Mouse (Mus musculus) neural tube, embryonic 11.5 days (tissue): ENCODE results near the gene Abhd2. TPM values are rescaled to one million over a fixed set of nuclear protein-coding genes. Genes with fewer than 3 reads are reported as not detected.

Experiments used
- ATAC-seq: fragments of 200-750 bp; cut with Nextera tagmentation; 2 replicates; pipeline ENCODE4 v1.8.0; 2017; ENCODE audit warnings: moderate number of reproducible peaks, mild to moderate bottlenecking, moderate TSS enrichment, moderate library complexity; ENCODE audit not compliant: insufficient read depth, low FRiP score, low TSS enrichment
- DNase-seq: peaks from one replicate; pipeline ENCODE4 v3.0.0-alpha.2; 2015; ENCODE audit warnings: low spot score
- H3K27ac ChIP-seq: fragments of 300-500 bp; sonication (generic); 2 replicates; pipeline ENCODE4 v1.5.1; 2014; ENCODE audit warnings: low read depth, mild to moderate bottlenecking, low read length
- H3K27me3 ChIP-seq: fragments of 300-500 bp; sonication (generic); 2 replicates; pipeline ENCODE4 v1.6.1; 2014; ENCODE audit warnings: mild to moderate bottlenecking, low read length, mixed read lengths; ENCODE audit not compliant: control insufficient read depth, insufficient read depth
- H3K36me3 ChIP-seq: fragments of 300-500 bp; sonication (generic); 2 replicates; pipeline ENCODE4 v1.6.1; 2014; ENCODE audit warnings: mild to moderate bottlenecking, low read length, moderate library complexity, mixed read lengths; ENCODE audit not compliant: control insufficient read depth, insufficient read depth
- H3K4me1 ChIP-seq: fragments of 300-500 bp; sonication (generic); 2 replicates; pipeline ENCODE4 v1.6.1; 2014; ENCODE audit warnings: low read length, mixed read lengths; ENCODE audit not compliant: control insufficient read depth, insufficient read depth
- H3K4me2 ChIP-seq: fragments of 300-500 bp; sonication (generic); 2 replicates; pipeline ENCODE4 v1.6.1; 2014; ENCODE audit warnings: low read depth, mild to moderate bottlenecking, moderate library complexity
- H3K4me3 ChIP-seq: fragments of 300-500 bp; sonication (generic); 2 replicates; pipeline ENCODE4 v1.5.1; 2014; ENCODE audit warnings: low read depth, low read length
- H3K9ac ChIP-seq: fragments of 300-500 bp; sonication (generic); 2 replicates; pipeline ENCODE4 v1.6.1; 2014; ENCODE audit warnings: mild to moderate bottlenecking, low read length
- H3K9me3 ChIP-seq: fragments of 300-500 bp; sonication (generic); 2 replicates; pipeline ENCODE4 v1.6.1; 2016; ENCODE audit warnings: low read length; ENCODE audit not compliant: control insufficient read depth
- WGBS: fragments of 180-500 bp; shearing (Covaris S2); extraction: QIAGEN DNeasy Blood & Tissue Kit; methylation state at CpG from one replicate; pipeline ENCODE4 v1.1.7; 2014; 5-methylcytosine and 5-hydroxymethylcytosine counted together
- polyA plus RNA-seq: library from polyadenylated mRNA; unstranded; fragments of >200 nt; fragmentation: Nextera tagmentation; extraction: Ambion mirVana; gene quantifications from 2 replicates; pipeline ENCODE4 v1.2.1, GENCODE M21; 2014

Abhd2 gene
- polyA plus RNA-seq, 1 experiment from 2014 or later = 14.3 TPM

- WGBS = 67% methylated on average over 1 of the region's 1 CpGs
- Histone ChIP-seq H3K4me2 (no peak overlapping the region), H3K27ac (no peak overlapping the region), H3K9ac (no peak overlapping the region), H3K4me3 (no peak overlapping the region), H3K36me3 (no peaks in the 10 kb centered on the region), H3K9me3 (no peaks in the 10 kb centered on the region), H3K4me1 (peaks cover 11% of the 10 kb centered on the region; the same call in 1 of the 2 replicates), H3K27me3 (no peaks in the 10 kb centered on the region)
- ATAC-seq (no peak), DNase-seq (no peak)
Measured at GRCm38 (mm10) chr7:79269866-79270265, 3.1 kb upstream of the Abhd2 start.

- Histone ChIP-seq H3K4me3 (no peak overlapping the region), H3K36me3 (no peaks in the 10 kb centered on the region), H3K4me1 (peaks cover 16% of the 10 kb centered on the region), H3K27me3 (no peaks in the 10 kb centered on the region), H3K27ac (no peak overlapping the region), H3K9me3 (no peaks in the 10 kb centered on the region), H3K9ac (no peak overlapping the region), H3K4me2 (no peak overlapping the region)
- no peak for DNase-seq
- 88% methylated on average over 9 of the region's 9 CpGs for WGBS
- no peak for ATAC-seq
Measured at GRCm38 (mm10) chr7:79270961-79271387, 2.0 kb upstream of the Abhd2 start.

GRCm38 (mm10) chr7:79271861-79272788 lies 874 bp upstream of the Abhd2 start:
- no peak overlapping the region for H3K27ac ChIP-seq
- 77% methylated on average over 16 of the region's 16 CpGs for WGBS
- peaks cover 16% of the 10 kb centered on the region for H3K4me1 ChIP-seq
- ATAC-seq (no peak; the same call in 1 of the 2 replicates), DNase-seq (no peak)
- H3K27me3 ChIP-seq = no peaks in the 10 kb centered on the region
- H3K4me3 ChIP-seq = peak overlapping the region; percentile 24
- H3K9ac ChIP-seq = peak overlapping the region; percentile 36
- H3K9me3 ChIP-seq = no peaks in the 10 kb centered on the region
- peak overlapping the region; percentile 47 for H3K4me2 ChIP-seq
- H3K36me3 ChIP-seq = no peaks in the 10 kb centered on the region

GRCm38 (mm10) chr7:79273738-79274472 lies 906 bp downstream of the Abhd2 start:
- peak overlapping the region; percentile 76 for H3K27ac ChIP-seq
- no peaks in the 10 kb centered on the region for H3K36me3 ChIP-seq
- H3K4me2 ChIP-seq = peak overlapping the region; percentile 73
- DNase-seq = no peak
- peaks cover 22% of the 10 kb centered on the region for H3K4me1 ChIP-seq
- peak overlapping the region; percentile 81 for H3K9ac ChIP-seq
- H3K27me3 ChIP-seq = no peaks in the 10 kb centered on the region
- ATAC-seq = no peak
- H3K4me3 ChIP-seq = peak overlapping the region; percentile 82
- no peaks in the 10 kb centered on the region for H3K9me3 ChIP-seq
- WGBS = 19% methylated on average over 15 of the region's 15 CpGs

- Histone ChIP-seq H3K36me3 (no peaks in the 10 kb centered on the region), H3K9me3 (no peaks in the 10 kb centered on the region), H3K4me1 (peaks cover 26% of the 10 kb centered on the region), H3K4me3 (peak overlapping the region; percentile 82), H3K27me3 (no peaks in the 10 kb centered on the region), H3K4me2 (peak overlapping the region; percentile 73), H3K9ac (peak overlapping the region; percentile 81; the same call in 1 of the 2 replicates), H3K27ac (no peak overlapping the region)
- 83% methylated on average over 8 of the region's 8 CpGs for WGBS
- DNase-seq = no peak
- no peak for ATAC-seq
Measured at GRCm38 (mm10) chr7:79274473-79275010, 1.5 kb downstream of the Abhd2 start.

- Histone ChIP-seq H3K4me2 (peak overlapping the region; percentile 25), H3K36me3 (no peaks in the 10 kb centered on the region), H3K27me3 (no peaks in the 10 kb centered on the region), H3K27ac (no peak overlapping the region), H3K9ac (peak overlapping the region; percentile 35), H3K9me3 (no peaks in the 10 kb centered on the region), H3K4me3 (no peak overlapping the region), H3K4me1 (peaks cover 26% of the 10 kb centered on the region)
- 41% methylated on average over 11 of the region's 11 CpGs for WGBS
- ATAC-seq (no peak), DNase-seq (no peak)
Measured at GRCm38 (mm10) chr7:79275345-79275744, 2.3 kb downstream of the Abhd2 start.

- H3K27ac ChIP-seq = no peak overlapping the region
- DNase-seq = no peak
- H3K9ac ChIP-seq = no peak overlapping the region
- H3K4me3 ChIP-seq = no peak overlapping the region
- H3K27me3 ChIP-seq = no peaks in the 10 kb centered on the region
- 89% methylated on average over 13 of the region's 13 CpGs for WGBS
- no peak overlapping the region for H3K4me2 ChIP-seq
- no peaks in the 10 kb centered on the region for H3K36me3 ChIP-seq
- H3K4me1 ChIP-seq = peaks cover 29% of the 10 kb centered on the region
- no peaks in the 10 kb centered on the region for H3K9me3 ChIP-seq
- ATAC-seq = no peak
Measured at GRCm38 (mm10) chr7:79278432-79278831, 5.4 kb downstream of the Abhd2 start.

- 82% methylated on average over 10 of the region's 10 CpGs for whole genome bisulfite sequencing
- no peaks in the 10 kb centered on the region for H3K27me3 ChIP-seq
- ATAC-seq = no peak
- peaks cover 23% of the 10 kb centered on the region for H3K4me1 ChIP-seq
- no peak overlapping the region for H3K4me3 ChIP-seq
- H3K36me3 ChIP-seq = no peaks in the 10 kb centered on the region
- no peak overlapping the region for H3K27ac ChIP-seq
- H3K4me2 ChIP-seq = no peak overlapping the region
- no peak overlapping the region for H3K9ac ChIP-seq
- no peaks in the 10 kb centered on the region for H3K9me3 ChIP-seq
- DNase-seq = no peak
Measured at GRCm38 (mm10) chr7:79279376-79280029, 6.5 kb downstream of the Abhd2 start.
